Mouse (Mus musculus): ENCODE results near the gene Clec16a.

The Clec16a gene

DNA sequence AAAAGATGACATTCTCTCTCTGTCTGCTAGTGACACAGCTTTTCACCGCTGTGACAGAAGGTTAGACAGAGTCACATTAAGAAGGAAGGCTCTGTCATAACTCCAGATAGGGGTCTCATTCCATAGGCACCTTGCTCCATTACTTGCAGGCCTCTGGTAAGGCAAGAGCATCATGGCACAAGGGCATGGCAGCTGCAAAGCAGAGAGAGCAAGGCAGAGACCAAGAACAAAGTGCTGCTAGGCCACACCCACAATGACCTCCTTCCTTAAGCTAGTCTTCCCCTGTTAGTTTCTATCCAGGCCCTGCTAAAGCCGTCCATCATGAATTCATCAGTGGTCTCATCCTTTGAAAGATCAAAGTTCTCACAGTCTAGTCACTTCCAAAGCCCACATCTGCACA is 170.5 kb downstream of the Clec16a start:
- DNase-seq (ENCODE audit: extremely low read depth, low read depth, low spot score): no peak

DNA sequence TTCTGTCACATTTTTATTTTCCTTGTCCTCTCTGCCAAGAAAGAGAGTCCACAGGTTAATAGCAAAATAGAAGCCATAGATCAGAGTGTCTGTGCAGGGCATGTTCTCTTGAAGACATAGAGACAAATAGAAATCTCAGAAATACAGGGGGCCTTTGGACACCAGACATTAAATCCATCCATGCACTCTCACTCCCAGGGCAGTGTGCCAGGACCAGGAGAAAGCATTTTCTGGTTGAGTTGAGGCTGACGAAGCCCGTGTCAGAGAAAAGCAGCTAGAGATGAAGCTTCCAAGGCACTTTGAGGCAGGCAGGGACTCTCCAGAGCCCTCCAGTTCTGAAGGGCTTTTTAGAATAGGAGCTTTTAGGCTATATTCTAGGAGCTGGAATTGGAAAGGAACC is 171.6 kb downstream of the Clec16a start:
- DNase-seq (ENCODE audit: extremely low read depth, low read depth, low spot score): no peak

DNA sequence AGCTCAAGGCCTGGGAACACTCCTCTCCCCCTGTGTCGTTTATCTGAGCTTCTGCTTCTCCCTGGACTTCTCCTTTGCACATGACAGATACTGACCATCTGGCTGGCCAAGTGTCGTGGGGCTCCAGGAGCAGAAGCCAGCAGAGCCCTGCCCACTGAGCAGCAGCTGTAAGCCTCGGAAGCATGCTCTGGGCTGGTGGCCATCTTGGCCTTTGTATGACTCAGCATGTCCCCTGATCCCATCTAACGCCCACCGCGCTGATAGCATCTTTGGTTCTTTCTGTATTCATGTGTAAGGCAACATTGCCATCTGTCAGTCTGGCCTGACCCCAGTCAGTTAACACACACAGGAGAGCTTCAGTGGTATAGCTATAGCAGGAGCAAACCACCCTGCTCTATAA is 174.8 kb downstream of the Clec16a start:
- no peak for DNase-seq (ENCODE audit: extremely low read depth, low read depth, low spot score)

DNA sequence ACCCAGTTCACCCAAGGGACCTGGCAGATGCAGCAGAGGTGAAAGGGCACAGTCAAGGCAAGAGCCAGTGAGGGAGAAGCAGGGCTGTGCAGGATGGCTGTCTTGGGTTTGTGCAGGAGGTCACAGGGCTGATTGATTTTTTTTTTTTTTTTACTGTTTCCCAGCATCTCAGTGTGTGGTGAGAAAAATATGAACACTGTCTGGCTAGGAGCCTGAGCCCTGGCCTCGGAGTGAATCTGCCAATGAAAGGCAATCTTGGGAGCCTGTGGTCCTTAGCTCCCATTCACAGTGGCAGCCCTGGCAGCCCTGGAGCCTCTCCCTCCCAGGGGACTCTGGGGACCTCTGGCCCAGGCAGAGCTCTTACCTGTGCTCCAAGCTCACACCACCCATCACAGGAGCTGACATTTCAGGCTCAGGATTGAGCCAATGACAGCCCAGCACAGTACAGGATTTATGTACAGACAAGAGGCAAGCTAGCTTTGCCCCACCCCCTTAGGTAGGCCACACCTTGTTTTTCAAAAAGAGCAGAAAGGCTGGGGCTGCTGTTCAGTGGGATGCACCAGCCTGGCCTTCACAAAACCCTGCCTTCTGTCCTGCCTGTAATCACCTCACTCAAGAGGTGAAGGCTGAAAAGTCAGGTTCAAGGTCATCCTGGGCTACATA is 177.9 kb downstream of the Clec16a start:
- DNase-seq (ENCODE audit: extremely low read depth, low read depth, low spot score): no peak

DNA sequence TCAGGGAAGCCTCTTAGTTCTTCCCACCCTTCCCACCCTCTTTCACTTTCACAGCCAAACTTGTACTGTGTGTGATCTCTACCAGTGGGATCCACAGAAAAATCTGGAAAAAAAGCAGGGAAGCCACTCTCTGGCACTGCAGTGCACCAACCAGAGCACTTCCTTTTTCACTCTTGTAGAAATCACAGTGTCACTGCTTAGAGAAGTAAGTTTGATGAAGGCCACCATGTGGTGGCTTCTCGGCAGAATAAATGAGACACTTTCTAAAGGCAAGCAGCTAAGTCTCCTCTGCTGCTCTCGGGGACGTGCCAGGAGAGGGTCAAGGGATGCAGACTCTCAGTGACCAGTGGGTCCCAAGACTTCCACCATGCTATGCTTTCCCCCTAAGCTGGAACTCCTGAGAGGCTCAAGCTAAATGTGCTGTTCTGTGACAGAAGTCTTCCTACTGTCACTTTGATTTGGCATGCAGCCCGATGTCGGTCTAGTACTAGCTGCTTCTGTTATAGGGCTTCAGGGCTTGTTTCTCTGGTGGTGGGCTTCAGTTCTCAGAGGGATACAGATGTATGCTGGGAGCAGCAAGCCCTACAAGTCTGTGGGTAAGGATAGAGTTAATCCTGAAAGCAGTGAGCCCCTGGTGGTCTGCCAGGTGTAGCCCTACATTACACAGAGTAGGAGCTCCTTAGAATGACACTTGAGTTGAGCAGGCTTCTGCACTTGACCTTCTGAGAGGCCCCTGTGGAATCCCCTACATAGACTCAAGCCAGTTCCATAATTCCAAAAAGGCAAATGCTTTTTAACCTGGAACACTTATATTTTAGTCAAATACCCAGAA is 178.9 kb downstream of the Clec16a start:
- DNase-seq (ENCODE audit: extremely low read depth, low read depth, low spot score): no peak

GRCm38 (mm10) chr16:10725156-10725555 is 180.0 kb downstream of the Clec16a start:
- no peak for DNase-seq (ENCODE audit: extremely low read depth, low read depth, low spot score)

- no peak for DNase-seq (ENCODE audit: extremely low read depth, low read depth, low spot score)
These were observed 182.5 kb downstream of the Clec16a start for GRCm38 (mm10) chr16:10727630-10728029.

- no peak for DNase-seq (ENCODE audit: extremely low read depth, low read depth, low spot score)
These were observed 183.7 kb downstream of the Clec16a start for GRCm38 (mm10) chr16:10728886-10729285.

- no peak for DNase-seq (ENCODE audit: extremely low read depth, low read depth, low spot score)
These were observed 185.8 kb downstream of the Clec16a start for GRCm38 (mm10) chr16:10730941-10731340.

- DNase-seq (ENCODE audit: extremely low read depth, low read depth, low spot score): no peak
These were observed 186.6 kb downstream of the Clec16a start for GRCm38 (mm10) chr16:10731785-10732184.

DNA sequence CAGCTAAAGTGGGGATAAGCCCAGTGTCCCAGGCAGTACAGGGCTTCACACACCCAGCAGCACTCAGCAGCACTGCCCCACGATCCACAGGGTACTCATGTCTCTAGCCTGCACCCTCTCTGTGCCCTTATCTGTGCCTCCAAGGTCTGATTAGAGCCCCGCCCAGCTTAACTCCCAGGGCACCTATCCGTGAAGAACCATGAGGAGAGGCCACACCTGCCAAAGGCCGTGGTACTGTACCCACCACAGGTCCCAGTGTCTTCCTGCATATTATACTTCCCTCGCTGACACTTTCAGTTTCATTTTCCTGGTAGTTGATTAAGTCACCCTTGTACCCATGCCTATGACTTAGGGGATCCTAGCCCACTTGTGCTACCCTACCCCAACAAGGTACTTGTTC is 187.3 kb downstream of the Clec16a start:
- no peak for DNase-seq (ENCODE audit: extremely low read depth, low read depth, low spot score)

DNA sequence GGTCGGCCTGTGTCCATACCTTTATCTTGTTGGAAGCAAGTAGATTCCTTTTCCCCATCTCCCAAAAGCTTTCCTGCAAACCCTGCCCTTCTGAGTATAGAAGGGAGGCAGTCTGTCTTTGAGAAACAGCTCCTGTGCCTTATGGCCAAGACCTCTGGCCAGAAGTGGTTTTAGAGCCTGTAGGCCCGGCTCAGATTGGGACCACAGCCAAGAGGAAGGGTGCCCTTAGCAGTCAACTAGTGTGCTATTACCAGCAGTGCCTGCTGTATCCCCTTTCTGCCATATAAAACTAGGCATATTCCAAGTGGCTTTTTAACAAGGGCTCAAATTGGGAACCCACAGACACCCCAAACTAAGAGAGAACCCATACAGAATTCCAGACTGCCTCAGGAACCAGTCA is 190.6 kb downstream of the Clec16a start:
- DNase-seq (ENCODE audit: extremely low read depth, low read depth, low spot score): no peak

GRCm38 (mm10) chr16:10736364-10736763 is 191.2 kb downstream of the Clec16a start:
- no peak for DNase-seq (ENCODE audit: extremely low read depth, low read depth, low spot score)

GRCm38 (mm10) chr16:10737571-10737970 is 192.4 kb downstream of the Clec16a start:
- DNase-seq (ENCODE audit: extremely low read depth, low read depth, low spot score): no peak

- no peak for DNase-seq (ENCODE audit: extremely low read depth, low read depth, low spot score)
These were observed 193.7 kb downstream of the Clec16a start for GRCm38 (mm10) chr16:10738866-10739265.

- no peak for DNase-seq (ENCODE audit: extremely low read depth, low read depth, low spot score)
These were observed 194.8 kb downstream of the Clec16a start for GRCm38 (mm10) chr16:10739854-10740398.

GRCm38 (mm10) chr16:10741082-10741481 is 195.9 kb downstream of the Clec16a start:
- DNase-seq (ENCODE audit: extremely low read depth, low read depth, low spot score): no peak

DNA sequence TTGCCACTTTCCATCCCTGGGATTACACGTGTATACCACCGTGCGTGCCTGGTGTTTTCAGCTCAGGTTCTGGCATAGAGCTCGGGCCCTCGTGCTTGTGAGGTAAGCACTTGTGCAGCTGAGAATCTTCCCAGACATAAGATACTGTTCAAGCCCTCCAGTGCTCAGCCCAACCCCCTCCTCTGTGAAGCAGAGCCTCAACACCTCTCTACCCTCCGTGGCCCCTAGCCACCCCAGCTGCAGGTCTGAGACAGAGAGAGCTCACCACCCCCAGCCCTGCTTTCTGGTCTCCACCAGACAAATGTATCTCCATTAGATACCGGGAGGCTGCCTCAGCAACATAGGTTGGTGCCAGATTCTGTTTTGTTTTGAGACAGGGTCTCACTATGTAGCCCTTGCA is 204.1 kb downstream of the Clec16a start:
- no peak for DNase-seq (ENCODE audit: extremely low read depth, low read depth, low spot score)

DNA sequence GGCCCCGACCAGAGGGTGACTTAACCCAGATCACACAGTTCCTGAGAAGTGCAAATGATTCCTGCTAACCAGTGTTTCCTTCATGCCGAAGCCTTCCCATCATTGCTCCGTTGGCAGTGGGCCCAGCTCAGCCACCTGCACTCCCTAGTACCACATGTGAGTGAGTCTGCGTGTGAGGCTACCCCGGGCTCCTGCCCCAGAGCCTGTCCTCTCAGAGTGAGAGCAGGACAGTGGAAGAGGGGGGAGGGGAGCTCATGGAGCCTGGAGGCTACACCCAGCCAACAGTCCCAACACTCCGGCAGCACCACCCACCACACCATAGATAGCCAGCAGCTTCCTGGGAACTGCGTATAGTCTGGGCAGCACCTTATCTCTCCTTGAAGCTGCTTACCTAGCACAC is 204.7 kb downstream of the Clec16a start:
- DNase-seq (ENCODE audit: extremely low read depth, low read depth, low spot score): no peak

GRCm38 (mm10) chr16:10754521-10755296 is 209.6 kb downstream of the Clec16a start:
- no peak for DNase-seq (ENCODE audit: extremely low read depth, low read depth, low spot score)

- DNase-seq (ENCODE audit: extremely low read depth, low read depth, low spot score): no peak
These were observed 211.0 kb downstream of the Clec16a start for GRCm38 (mm10) chr16:10756168-10756567.

All from fat pad, adult 2 months (tissue).